Mouse (Mus musculus): ENCODE measurements around the gene Fgfr2. TPM values are rescaled to one million over a fixed set of nuclear protein-coding genes. Genes with fewer than 3 reads are reported as not detected.

The Fgfr2 gene
- polyA plus RNA-seq, 1 experiment from 2014 or later, result 106 TPM

DNA sequence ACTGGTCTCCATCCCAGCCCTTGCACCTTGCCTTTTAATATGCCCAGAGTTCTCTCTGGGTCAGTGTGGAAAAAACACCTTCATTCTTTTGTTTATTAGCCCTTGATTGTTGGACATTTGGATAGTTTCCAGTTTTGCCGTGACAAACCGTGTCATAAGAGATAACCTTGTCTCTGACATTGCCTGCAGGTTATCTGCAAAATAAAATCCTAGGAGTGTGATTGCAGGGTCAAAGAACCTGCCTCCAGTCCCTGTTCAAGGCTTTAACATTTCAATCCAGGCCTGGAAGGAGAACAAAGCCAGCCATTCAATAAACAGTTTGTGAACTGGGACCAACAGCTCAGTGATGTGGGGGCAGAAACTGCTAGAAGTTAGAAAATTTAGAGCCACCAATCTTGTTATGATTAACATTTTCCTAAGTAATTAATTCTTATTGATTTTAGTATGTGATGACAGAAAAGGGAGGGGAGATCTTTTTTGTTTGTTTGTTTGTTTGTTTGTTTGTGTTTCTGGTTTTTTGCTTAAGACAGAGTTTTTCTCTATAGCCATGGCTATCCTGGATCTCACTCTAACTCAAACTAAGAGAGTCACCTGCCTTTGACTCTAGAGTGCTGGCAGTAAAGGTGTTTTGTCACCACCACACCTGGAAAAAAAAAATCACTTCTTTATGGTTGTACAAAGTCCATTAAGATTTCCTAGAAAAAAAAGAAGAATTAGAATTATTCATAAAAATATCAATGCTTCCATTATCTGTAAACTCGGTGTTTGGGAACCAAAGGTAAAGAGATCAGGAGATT, 537.3 kb downstream of the Fgfr2 start:
- DNase-seq (ENCODE audit: low spot score), result no peak
- no peaks in the 10 kb centered on the region for H3K36me3 ChIP-seq (ENCODE audit: control insufficient read depth, insufficient read depth, low read length)
- H3K9ac ChIP-seq (ENCODE audit: low read depth, low read length), result no peak overlapping the region
- ATAC-seq (ENCODE audit: low read depth), result no peak
- WGBS, result 70% methylated on average over 3 of the region's 3 CpGs
- H3K4me1 ChIP-seq (ENCODE audit: control insufficient read depth, insufficient read depth, low read length), result no peaks in the 10 kb centered on the region
- no peak overlapping the region for H3K4me3 ChIP-seq (ENCODE audit: low read depth, low read length)
- H3K4me2 ChIP-seq (ENCODE audit: low read depth, low read length), result no peak overlapping the region
- no peak overlapping the region for H3K27ac ChIP-seq (replicated peaks; ENCODE audit: low read depth, low read length)
- no peaks in the 10 kb centered on the region for H3K27me3 ChIP-seq (replicated peaks; ENCODE audit: control insufficient read depth, insufficient read depth, low read length)
- no peaks in the 10 kb centered on the region for H3K9me3 ChIP-seq (ENCODE audit: control insufficient read depth, low read length)

DNA sequence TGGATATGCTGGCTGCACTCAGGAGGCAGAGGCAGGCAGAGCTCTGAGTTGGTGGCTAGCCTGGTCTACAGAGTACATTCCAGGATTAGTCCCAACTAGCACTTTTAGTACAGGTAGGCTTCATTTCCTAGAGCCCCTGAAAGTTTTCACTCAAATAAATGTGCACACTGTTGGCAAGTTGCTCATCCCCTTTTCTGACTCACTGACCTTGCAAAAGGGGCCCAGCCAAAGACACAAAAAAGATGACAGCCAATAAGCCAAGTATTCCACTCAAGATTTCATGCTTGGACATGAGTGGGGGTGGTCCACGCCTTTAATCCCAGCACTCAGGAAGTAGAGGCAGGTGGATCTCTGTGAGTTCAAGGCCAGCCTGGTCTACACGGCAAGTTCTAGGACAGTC, 541.7 kb downstream of the Fgfr2 start:
- Histone ChIP-seq H3K9ac (ENCODE audit: low read depth, low read length) (no peak overlapping the region), H3K4me2 (ENCODE audit: low read depth, low read length) (no peak overlapping the region), H3K27me3 (replicated peaks; ENCODE audit: control insufficient read depth, insufficient read depth, low read length) (no peaks in the 10 kb centered on the region), H3K27ac (replicated peaks; ENCODE audit: low read depth, low read length) (no peak overlapping the region), H3K9me3 (ENCODE audit: control insufficient read depth, low read length) (no peaks in the 10 kb centered on the region), H3K4me3 (ENCODE audit: low read depth, low read length) (no peak overlapping the region), H3K36me3 (ENCODE audit: control insufficient read depth, insufficient read depth, low read length) (no peaks in the 10 kb centered on the region), H3K4me1 (ENCODE audit: control insufficient read depth, insufficient read depth, low read length) (0 out of 2 replicates have a peak, but pooled peaks cover 4% of the 10 kb centered on the region)
- DNase-seq (ENCODE audit: low spot score), result no peak
- ATAC-seq (ENCODE audit: low read depth), result no peak
- WGBS, result 94% methylated on average over 2 of the region's 2 CpGs

DNA sequence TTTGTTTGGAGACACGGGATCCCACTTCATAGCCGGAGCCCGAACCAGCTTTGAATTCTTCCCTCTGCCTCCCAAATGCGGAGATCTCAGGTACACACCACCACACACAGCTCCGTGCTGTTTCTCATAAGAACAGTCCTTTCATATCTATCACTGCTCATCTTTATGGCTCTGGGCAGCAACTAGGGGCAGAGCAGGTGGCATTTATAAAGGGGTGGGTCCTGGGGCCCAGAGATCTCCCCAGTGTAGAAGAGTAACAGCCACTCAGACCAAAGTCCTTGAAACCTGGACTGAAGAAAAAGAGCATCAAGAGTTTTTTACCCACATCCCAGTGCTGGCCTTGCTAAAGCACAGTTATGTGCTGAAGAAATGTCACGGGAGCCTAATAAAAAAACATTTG, 542.6 kb downstream of the Fgfr2 start:
- Histone ChIP-seq H3K4me2 (ENCODE audit: low read depth, low read length) (no peak overlapping the region), H3K4me3 (ENCODE audit: low read depth, low read length) (no peak overlapping the region), H3K27ac (replicated peaks; ENCODE audit: low read depth, low read length) (no peak overlapping the region), H3K4me1 (ENCODE audit: control insufficient read depth, insufficient read depth, low read length) (0 out of 2 replicates have a peak, but pooled peaks cover 4% of the 10 kb centered on the region), H3K9me3 (ENCODE audit: control insufficient read depth, low read length) (no peaks in the 10 kb centered on the region), H3K27me3 (replicated peaks; ENCODE audit: control insufficient read depth, insufficient read depth, low read length) (no peaks in the 10 kb centered on the region), H3K9ac (ENCODE audit: low read depth, low read length) (no peak overlapping the region), H3K36me3 (ENCODE audit: control insufficient read depth, insufficient read depth, low read length) (no peaks in the 10 kb centered on the region)
- 67% methylated on average over 6 of the region's 6 CpGs for WGBS
- ATAC-seq (ENCODE audit: low read depth), result no peak
- no peak for DNase-seq (ENCODE audit: low spot score)

DNA sequence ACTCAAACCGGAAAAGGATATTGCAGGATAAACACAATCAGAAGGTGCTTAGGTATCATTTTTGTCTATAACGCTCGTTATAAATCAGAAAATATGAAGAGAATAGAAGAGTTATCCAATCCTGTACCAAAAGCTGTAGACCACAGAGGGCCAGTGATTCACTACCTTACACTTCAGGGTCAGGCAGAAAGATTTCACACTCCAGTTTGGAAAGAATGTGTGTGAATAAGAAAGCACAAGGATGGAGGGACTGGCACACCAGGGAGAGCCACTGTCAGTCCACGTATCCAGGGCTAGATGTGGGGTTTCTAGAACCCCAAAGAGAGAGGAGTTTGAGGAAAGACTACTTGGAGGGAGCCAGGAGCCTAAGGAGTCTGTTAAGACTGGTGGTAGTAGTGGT, 546.3 kb downstream of the Fgfr2 start:
- H3K9me3 ChIP-seq (ENCODE audit: control insufficient read depth, low read length), result no peaks in the 10 kb centered on the region
- 53% methylated on average over 4 of the region's 4 CpGs for WGBS
- 0 out of 2 replicates have a peak overlapping the region, but pooled peaks have one; percentile 87 for H3K9ac ChIP-seq (ENCODE audit: low read depth, low read length)
- peak overlapping the region; percentile 64 for H3K4me2 ChIP-seq (ENCODE audit: low read depth, low read length)
- 0 out of 2 replicates have a peak overlapping the region, but pooled peaks have one; percentile 96 for H3K27ac ChIP-seq (replicated peaks; ENCODE audit: low read depth, low read length)
- H3K27me3 ChIP-seq (replicated peaks; ENCODE audit: control insufficient read depth, insufficient read depth, low read length), result no peaks in the 10 kb centered on the region
- no peaks in the 10 kb centered on the region for H3K36me3 ChIP-seq (ENCODE audit: control insufficient read depth, insufficient read depth, low read length)
- H3K4me1 ChIP-seq (ENCODE audit: control insufficient read depth, insufficient read depth, low read length), result peaks cover 27% of the 10 kb centered on the region
- DNase-seq (ENCODE audit: low spot score) (no peak), ATAC-seq (ENCODE audit: low read depth) (no peak)
- no peak overlapping the region for H3K4me3 ChIP-seq (ENCODE audit: low read depth, low read length)

DNA sequence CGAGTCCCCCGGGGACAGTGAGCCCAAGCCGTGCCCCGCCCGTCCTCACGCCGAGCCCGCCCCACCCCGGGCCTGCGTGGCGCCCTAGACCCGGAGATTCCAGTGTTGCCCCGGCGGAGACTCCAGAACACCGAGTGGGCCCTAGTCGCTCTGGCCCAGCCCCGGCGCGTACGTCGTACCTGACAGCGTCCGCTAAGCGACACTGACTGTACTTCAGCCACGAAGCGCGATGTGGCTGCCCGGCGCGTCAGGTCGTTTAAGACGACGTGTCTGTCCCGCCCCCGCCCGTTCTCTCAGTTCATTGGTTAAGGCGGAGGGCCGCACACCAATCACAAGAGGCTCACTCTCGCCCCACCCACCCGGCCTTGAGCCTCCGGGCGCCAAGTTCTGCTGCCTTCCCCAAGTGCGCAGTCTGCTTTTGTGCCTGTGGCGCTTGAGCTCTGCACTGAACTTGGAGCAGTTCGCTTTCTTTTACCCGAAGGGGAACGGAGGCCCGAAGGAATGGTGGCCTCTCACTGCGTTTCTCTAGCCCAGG, 547.0 kb downstream of the Fgfr2 start, which contains the start of gene Oat:
Gene Oat (minus strand): TSS at position 283 of the 535 bp plus-strand sequence.
- Histone ChIP-seq H3K4me2 (ENCODE audit: low read depth, low read length) (peak within 1 kb of the TSS; percentile 64), H3K27me3 (replicated peaks; ENCODE audit: control insufficient read depth, insufficient read depth, low read length) (no peaks in the 10 kb centered on the region), H3K9me3 (ENCODE audit: control insufficient read depth, low read length) (no peaks in the 10 kb centered on the region), H3K4me1 (ENCODE audit: control insufficient read depth, insufficient read depth, low read length) (peaks cover 31% of the 10 kb centered on the region), H3K27ac (replicated peaks; ENCODE audit: low read depth, low read length) (peak within 1 kb of the TSS; percentile 96), H3K9ac (ENCODE audit: low read depth, low read length) (peak within 1 kb of the TSS; percentile 87), H3K4me3 (ENCODE audit: low read depth, low read length) (peak within 1 kb of the TSS; percentile 65), H3K36me3 (ENCODE audit: control insufficient read depth, insufficient read depth, low read length) (no peaks in the 10 kb centered on the region)
- WGBS, result 1% methylated on average over 19 of the region's 49 CpGs
- ATAC-seq (ENCODE audit: low read depth), result peak; percentile 96
- DNase-seq (ENCODE audit: low spot score), result peak; percentile 99

DNA sequence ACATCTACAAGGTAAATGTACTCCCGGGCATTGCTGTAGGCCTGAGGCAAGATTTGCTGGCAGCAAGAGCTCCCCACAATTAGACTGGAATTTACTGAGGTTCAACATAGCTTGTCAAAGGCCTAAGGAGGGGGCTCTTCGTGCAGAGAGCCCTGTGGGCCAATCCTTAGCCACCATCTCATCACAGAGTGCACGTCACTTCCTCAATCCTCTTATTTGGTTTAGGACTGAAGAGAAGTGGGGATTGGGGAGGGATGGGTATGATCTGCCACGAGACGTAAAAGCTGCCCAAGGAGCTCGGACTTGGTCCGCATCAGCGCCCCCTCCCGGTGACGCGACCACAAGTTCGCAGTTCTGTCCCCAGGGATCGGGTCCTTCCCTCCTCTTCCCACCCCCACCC, 547.5 kb downstream of the Fgfr2 start:
- 0% methylated on average over 13 of the region's 13 CpGs for WGBS
- Histone ChIP-seq H3K27me3 (replicated peaks; ENCODE audit: control insufficient read depth, insufficient read depth, low read length) (no peaks in the 10 kb centered on the region), H3K4me2 (ENCODE audit: low read depth, low read length) (peak overlapping the region; percentile 64), H3K27ac (replicated peaks; ENCODE audit: low read depth, low read length) (peak overlapping the region; percentile 96), H3K9me3 (ENCODE audit: control insufficient read depth, low read length) (no peaks in the 10 kb centered on the region), H3K36me3 (ENCODE audit: control insufficient read depth, insufficient read depth, low read length) (no peaks in the 10 kb centered on the region), H3K9ac (ENCODE audit: low read depth, low read length) (peak overlapping the region; percentile 87), H3K4me3 (ENCODE audit: low read depth, low read length) (peak overlapping the region; percentile 65), H3K4me1 (ENCODE audit: control insufficient read depth, insufficient read depth, low read length) (peaks cover 32% of the 10 kb centered on the region)
- DNase-seq (ENCODE audit: low spot score), result peak; percentile 96
- peak; percentile 90 for ATAC-seq (ENCODE audit: low read depth)

DNA sequence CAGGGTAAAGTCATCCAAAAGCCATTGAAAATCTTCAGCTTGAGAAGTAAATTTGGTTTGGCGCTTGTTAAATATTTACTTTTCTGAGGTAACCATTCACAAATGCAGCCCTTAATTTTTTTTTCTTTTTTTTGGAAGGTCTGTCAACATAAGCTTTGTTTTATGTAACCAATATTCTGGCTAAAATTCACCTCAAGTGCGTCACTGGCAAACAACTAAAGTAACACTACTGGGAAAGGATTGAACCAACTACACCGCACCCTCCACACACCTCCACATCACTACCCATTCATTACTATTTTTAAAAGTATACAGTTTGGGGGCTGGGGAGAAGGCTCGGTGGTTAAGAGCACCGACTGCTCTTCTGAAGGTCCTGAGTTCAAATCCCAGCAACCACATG, 548.5 kb downstream of the Fgfr2 start:
- peaks cover 34% of the 10 kb centered on the region for H3K4me1 ChIP-seq (ENCODE audit: control insufficient read depth, insufficient read depth, low read length)

DNA sequence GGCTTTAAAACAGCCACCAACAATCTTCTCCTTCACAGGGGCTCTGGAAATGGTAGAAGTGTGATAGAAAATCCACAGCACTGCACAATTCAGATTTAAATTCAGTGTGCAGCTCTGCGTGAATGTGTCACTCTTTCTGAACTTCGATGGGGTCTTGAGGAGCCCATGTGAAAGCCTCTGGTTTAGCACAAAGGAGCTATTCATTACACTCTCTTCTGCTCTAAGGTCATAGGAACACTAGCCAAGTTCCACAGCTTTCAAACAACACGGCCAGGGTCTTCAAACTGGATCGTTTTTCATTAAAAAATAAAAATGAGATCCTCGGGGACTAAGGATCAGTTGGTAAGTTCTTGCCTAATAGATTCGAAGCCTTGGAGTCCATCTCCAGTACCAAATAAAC, 549.9 kb downstream of the Fgfr2 start:
- no peaks in the 10 kb centered on the region for H3K9me3 ChIP-seq (ENCODE audit: control insufficient read depth, low read length)
- no peaks in the 10 kb centered on the region for H3K27me3 ChIP-seq (replicated peaks; ENCODE audit: control insufficient read depth, insufficient read depth, low read length)
- DNase-seq (ENCODE audit: low spot score), result peak; percentile 53
- no peak for ATAC-seq (ENCODE audit: low read depth)
- WGBS, result 34% methylated on average over 6 of the region's 6 CpGs
- peaks cover 34% of the 10 kb centered on the region for H3K4me1 ChIP-seq (ENCODE audit: control insufficient read depth, insufficient read depth, low read length)
- H3K4me2 ChIP-seq (ENCODE audit: low read depth, low read length), result peak overlapping the region; percentile 64
- peaks cover 14% of the 10 kb centered on the region; the same call in 1 of the 2 replicates for H3K36me3 ChIP-seq (ENCODE audit: control insufficient read depth, insufficient read depth, low read length)
- peak overlapping the region; percentile 28 for H3K27ac ChIP-seq (replicated peaks; ENCODE audit: low read depth, low read length)
- H3K4me3 ChIP-seq (ENCODE audit: low read depth, low read length), result no peak overlapping the region
- H3K9ac ChIP-seq (ENCODE audit: low read depth, low read length), result no peak overlapping the region

More for the DNA sequence above, 548.5 kb downstream of the Fgfr2 start:
- no peak overlapping the region for H3K9ac ChIP-seq (ENCODE audit: low read depth, low read length)
- H3K4me2 ChIP-seq (ENCODE audit: low read depth, low read length), result peak overlapping the region; percentile 64
- peak; percentile 50 for DNase-seq (ENCODE audit: low spot score)
- no peaks in the 10 kb centered on the region for H3K36me3 ChIP-seq (ENCODE audit: control insufficient read depth, insufficient read depth, low read length)
- H3K27me3 ChIP-seq (replicated peaks; ENCODE audit: control insufficient read depth, insufficient read depth, low read length), result no peaks in the 10 kb centered on the region
- H3K9me3 ChIP-seq (ENCODE audit: control insufficient read depth, low read length), result no peaks in the 10 kb centered on the region
- no peak overlapping the region for H3K4me3 ChIP-seq (ENCODE audit: low read depth, low read length)
- 80% methylated on average over 5 of the region's 5 CpGs for WGBS
- no peak for ATAC-seq (ENCODE audit: low read depth)
- H3K27ac ChIP-seq (replicated peaks; ENCODE audit: low read depth, low read length), result no peak overlapping the region
